Mouse (Mus musculus) retina, adult 2 months (tissue): ENCODE measurements around the gene Olfr1250.
"Not testable (repeated sequence)": the region's sequence is repeated elsewhere in the genome, so short reads cannot be mapped to it uniquely, and the experiment has no call there.

Source experiments
- DNase-seq: peaks from one replicate; pipeline ENCODE4 v3.0.0-alpha.2; 2012; ENCODE audit warnings: low read depth, low spot score

Gene Olfr1250

DNA sequence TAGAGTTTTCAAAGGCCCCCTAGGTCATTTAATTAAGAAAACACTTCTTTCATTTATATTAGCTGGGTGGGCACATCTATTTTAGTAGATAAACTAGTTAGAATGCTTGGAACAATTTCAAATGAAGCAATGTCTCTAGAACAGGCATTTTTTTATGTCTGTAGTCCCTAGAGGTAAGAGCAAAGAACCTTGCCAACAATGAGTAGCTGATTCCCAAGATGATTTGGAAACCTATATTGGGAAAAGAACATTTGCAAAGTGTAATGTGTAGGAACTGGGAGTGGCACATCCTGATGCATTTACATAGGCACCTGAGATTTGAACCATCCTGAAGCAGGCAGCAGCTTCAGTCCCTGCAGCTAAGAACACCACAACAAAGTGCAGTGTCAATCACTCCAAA, at the start of gene Olfr1250:
TSS of gene Olfr1250 (minus strand) at position 101 of the 400 bp plus-strand sequence.
- no peak for DNase-seq

DNA sequence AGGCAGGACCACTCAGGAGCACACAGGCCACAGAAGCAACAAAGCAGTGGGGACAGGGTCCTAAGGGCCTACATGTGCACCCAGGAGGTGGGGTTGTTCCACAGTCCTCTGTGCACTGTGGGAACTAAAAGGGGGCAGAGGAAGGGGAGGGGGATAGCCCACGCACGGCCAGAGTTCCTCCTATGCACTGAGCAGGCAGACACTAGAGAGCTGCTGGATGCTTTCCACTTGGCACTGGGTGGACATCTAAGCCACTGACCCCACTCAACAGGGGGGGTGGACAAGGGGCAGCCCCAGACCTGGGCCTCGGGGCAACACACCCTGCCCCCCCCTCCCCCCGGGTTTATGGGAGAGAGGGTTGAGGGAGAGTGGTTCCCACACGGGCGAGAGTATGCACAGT, 30.7 kb upstream of the Olfr1250 start:
- no peak for DNase-seq

DNA sequence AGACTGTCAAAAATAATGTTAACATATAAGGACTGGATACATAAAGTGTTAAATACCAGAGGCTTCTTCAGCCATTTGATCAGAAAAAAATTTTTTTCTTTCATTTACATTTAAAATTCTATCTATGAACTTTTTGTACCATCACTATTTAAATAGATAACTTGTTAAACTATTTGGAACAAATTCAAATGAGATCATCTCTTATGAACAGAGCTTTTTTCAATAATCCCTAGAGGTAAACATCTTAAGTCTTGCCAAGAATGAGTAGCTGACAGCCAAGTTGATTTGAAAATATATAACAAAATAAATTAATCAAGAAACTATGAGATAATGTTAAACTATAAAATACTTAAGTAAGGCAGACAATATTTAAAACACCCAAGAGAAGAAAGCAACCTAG, 10.6 kb upstream of the Olfr1250 start, which contains the start of gene Olfr1251:
TSS of gene Olfr1251 (minus strand) at position 101 of the 400 bp plus-strand sequence.
- no peak for DNase-seq

DNA sequence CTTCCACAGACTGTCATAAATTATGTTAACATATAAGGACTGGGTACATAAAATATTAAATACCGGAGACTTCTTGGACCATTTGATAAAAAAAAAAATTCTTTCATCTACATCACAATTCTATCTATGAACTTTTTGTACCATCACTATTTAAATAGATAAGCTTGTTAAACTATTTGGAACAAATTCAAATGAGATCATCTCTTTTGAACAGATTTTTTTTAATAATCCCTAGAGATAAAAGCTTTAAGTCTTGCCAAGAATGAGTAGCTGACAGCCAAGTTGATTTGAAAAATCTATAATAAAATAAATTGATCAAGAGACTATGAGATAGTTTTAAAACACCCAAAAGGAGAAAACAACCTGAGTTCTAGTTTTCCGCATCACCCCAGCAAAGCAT, 26.4 kb downstream of the Olfr1250 start, which contains the start of gene Olfr1249:
TSS of gene Olfr1249 (minus strand) at position 101 of the 400 bp plus-strand sequence.
- no peak for DNase-seq

DNA sequence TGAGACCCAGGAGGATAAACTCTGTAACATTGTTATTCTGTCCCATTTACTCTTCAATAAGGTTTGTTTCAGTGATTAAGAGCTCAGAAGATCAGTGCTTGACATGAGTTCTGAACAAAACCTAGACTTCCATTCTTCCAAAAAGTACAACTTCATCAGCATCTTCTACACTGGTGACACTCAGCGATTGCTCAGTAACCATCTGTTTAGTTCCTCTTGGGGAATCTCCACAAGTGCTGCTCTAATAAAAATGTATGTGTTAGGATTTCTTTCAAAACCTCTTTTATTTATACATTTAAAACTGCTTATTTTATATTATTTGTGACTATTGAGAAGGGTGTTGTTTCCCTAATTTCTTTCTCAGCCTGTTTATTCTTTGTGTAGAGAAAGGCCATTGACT, 43.1 kb downstream of the Olfr1250 start, which contains the start of gene Olfr1248:
TSS of gene Olfr1248 (minus strand) at position 101 of the 400 bp plus-strand sequence.
- DNase-seq = not testable (repeated sequence)

DNA sequence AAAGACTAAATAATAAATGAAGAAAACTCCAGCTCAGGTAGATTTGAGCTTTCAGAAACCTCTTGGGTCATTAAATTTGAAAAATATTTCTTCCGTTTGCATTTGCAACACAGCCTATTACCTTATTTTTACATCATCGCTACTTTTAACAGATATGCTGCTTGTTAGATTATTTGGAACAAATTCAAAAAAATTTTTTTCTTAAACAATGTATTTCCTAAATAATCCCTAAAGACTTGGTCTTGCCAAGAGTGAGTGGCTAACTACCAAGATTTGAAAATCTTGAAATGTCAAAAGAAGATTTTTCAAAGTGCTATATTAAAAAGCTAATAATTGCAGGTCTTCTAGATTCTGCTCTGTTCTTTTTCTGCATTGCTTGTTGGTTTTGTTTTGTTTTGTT, 47.2 kb downstream of the Olfr1250 start, which contains the start of gene Olfr1247:
TSS of gene Olfr1247 (minus strand) at position 101 of the 400 bp plus-strand sequence.
- DNase-seq = no peak
